Mouse (Mus musculus): ENCODE measurements around the gene Dhx37.
"Not testable (repeated sequence)": the region's sequence is repeated elsewhere in the genome, so short reads cannot be mapped to it uniquely, and the experiment has no call there.

Gene Dhx37

GRCm38 (mm10) chr5:125407910-125408575 lies 25.9 kb downstream of the Dhx37 start:
- DNase-seq (ENCODE audit: low spot score), result no peak

- no peak for DNase-seq (ENCODE audit: low spot score)
These were observed 26.7 kb downstream of the Dhx37 start for GRCm38 (mm10) chr5:125407020-125407830.

GRCm38 (mm10) chr5:125406322-125407016 lies 27.5 kb downstream of the Dhx37 start:
- peak; percentile 52 for DNase-seq (ENCODE audit: low spot score)

GRCm38 (mm10) chr5:125405546-125406248 lies 28.2 kb downstream of the Dhx37 start:
- DNase-seq (ENCODE audit: low spot score), result peak; percentile 85

GRCm38 (mm10) chr5:125404903-125405545 lies 28.9 kb downstream of the Dhx37 start:
- DNase-seq (ENCODE audit: low spot score), result peak; percentile 60

GRCm38 (mm10) chr5:125404536-125404902 lies 29.4 kb downstream of the Dhx37 start:
- no peak for DNase-seq (ENCODE audit: low spot score)

- DNase-seq (ENCODE audit: low spot score), result peak; percentile 45
These were observed 30.1 kb downstream of the Dhx37 start for GRCm38 (mm10) chr5:125403481-125404465.

GRCm38 (mm10) chr5:125402991-125403390 lies 30.9 kb downstream of the Dhx37 start:
- no peak for DNase-seq (ENCODE audit: low spot score)

- DNase-seq (ENCODE audit: low spot score), result no peak
These were observed 31.4 kb downstream of the Dhx37 start for GRCm38 (mm10) chr5:125402476-125402875.

- no peak for DNase-seq (ENCODE audit: low spot score)
These were observed 33.0 kb downstream of the Dhx37 start for GRCm38 (mm10) chr5:125400903-125401302.

GRCm38 (mm10) chr5:125395008-125395407 lies 38.9 kb downstream of the Dhx37 start:
- DNase-seq (ENCODE audit: low spot score), result no peak

GRCm38 (mm10) chr5:125393622-125394603 lies 40.0 kb downstream of the Dhx37 start:
- DNase-seq (ENCODE audit: low spot score), result peak; percentile 34

GRCm38 (mm10) chr5:125392977-125393621 lies 40.8 kb downstream of the Dhx37 start:
- peak; percentile 95 for DNase-seq (ENCODE audit: low spot score)

GRCm38 (mm10) chr5:125392618-125392976 lies 41.3 kb downstream of the Dhx37 start:
- DNase-seq (ENCODE audit: low spot score), result no peak

GRCm38 (mm10) chr5:125392176-125392575 lies 41.7 kb downstream of the Dhx37 start:
- DNase-seq (ENCODE audit: low spot score), result not testable (repeated sequence)

- no peak for DNase-seq (ENCODE audit: low spot score)
These were observed 42.3 kb downstream of the Dhx37 start for GRCm38 (mm10) chr5:125391609-125392008.

GRCm38 (mm10) chr5:125390906-125391477 lies 42.9 kb downstream of the Dhx37 start:
- no peak for DNase-seq (ENCODE audit: low spot score)
